Mouse (Mus musculus): ENCODE data around the gene Gdpd5. TPM values are rescaled to one million over a fixed set of nuclear protein-coding genes. Genes with fewer than 3 reads are reported as not detected.

Gene Gdpd5
- polyA plus RNA-seq, 1 experiment from 2014 or later = 11.2 TPM

DNA sequence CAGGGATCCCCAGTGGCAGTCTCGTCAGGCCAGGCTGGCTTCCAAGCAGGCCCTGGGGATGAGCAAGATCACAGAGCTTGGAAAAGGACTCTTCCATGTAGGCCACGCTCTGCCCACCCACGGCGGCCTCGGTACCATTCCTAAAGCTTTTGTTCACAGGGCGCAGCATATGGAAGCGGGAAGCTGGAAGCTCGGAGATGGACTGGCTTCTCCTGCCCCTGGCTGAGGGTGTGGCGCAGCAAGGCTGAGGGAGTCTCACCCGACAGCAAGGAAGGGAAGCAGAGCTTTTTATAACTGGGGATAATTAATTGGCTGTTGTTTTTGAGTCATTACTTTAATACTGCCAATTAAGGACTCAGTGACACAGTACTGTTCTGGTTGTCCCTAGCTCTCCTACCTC is 45.8 kb downstream of the Gdpd5 start:
- Histone ChIP-seq H3K9me3 (no peaks in the 10 kb centered on the region), H3K4me3 (replicated peaks) (no peak overlapping the region), H3K9ac (replicated peaks) (no peak overlapping the region), H3K4me2 (no peak overlapping the region), H3K36me3 (no peaks in the 10 kb centered on the region), H3K27me3 (peaks cover 5% of the 10 kb centered on the region; the same call in 1 of the 2 replicates), H3K4me1 (replicated peaks) (peaks cover 45% of the 10 kb centered on the region), H3K27ac (no peak overlapping the region)
- no peak for ATAC-seq (ENCODE audit: insufficient number of reproducible peaks, insufficient read depth, low FRiP score, low TSS enrichment, low read depth)
- WGBS = 50% methylated on average over 10 of the region's 10 CpGs

DNA sequence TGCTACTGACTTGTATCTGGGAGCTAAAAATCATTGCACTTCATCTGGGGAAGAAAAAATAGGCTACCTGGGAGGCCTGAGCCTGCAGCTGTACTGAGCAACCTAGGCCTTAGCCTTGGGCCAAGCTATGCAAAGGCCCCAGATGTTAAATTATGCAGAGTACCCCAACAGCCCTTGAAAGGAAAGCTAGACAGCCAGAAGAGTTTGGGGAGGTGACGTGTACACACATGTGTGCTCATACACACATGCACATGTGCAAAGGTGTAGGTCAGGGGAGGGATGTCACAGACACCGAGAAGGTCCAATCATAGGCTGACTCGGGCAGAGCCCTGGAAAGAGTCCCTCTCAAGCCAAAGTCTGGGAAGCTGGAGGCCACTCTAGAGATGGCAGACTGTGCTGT is 46.8 kb downstream of the Gdpd5 start:
- H3K9ac ChIP-seq (replicated peaks) = no peak overlapping the region; the same call in 1 of the 2 replicates
- no peak overlapping the region for H3K27ac ChIP-seq
- no peaks in the 10 kb centered on the region for H3K9me3 ChIP-seq
- peaks cover 5% of the 10 kb centered on the region; the same call in 1 of the 2 replicates for H3K27me3 ChIP-seq
- no peak overlapping the region for H3K4me3 ChIP-seq (replicated peaks)
- no peak for ATAC-seq (ENCODE audit: insufficient number of reproducible peaks, insufficient read depth, low FRiP score, low TSS enrichment, low read depth)
- H3K4me2 ChIP-seq = no peak overlapping the region
- 84% methylated on average over 3 of the region's 3 CpGs for WGBS
- H3K36me3 ChIP-seq = no peaks in the 10 kb centered on the region
- peaks cover 52% of the 10 kb centered on the region for H3K4me1 ChIP-seq (replicated peaks)

GRCm38 (mm10) chr7:99428836-99429235 is 47.6 kb downstream of the Gdpd5 start:
- Histone ChIP-seq H3K9ac (replicated peaks) (no peak overlapping the region), H3K9me3 (no peaks in the 10 kb centered on the region), H3K4me3 (replicated peaks) (no peak overlapping the region), H3K4me1 (replicated peaks) (peaks cover 46% of the 10 kb centered on the region), H3K36me3 (no peaks in the 10 kb centered on the region), H3K4me2 (no peak overlapping the region), H3K27me3 (peaks cover 5% of the 10 kb centered on the region; the same call in 1 of the 2 replicates), H3K27ac (no peak overlapping the region)
- 87% methylated on average over 5 of the region's 5 CpGs for WGBS
- ATAC-seq (ENCODE audit: insufficient number of reproducible peaks, insufficient read depth, low FRiP score, low TSS enrichment, low read depth) = no peak

DNA sequence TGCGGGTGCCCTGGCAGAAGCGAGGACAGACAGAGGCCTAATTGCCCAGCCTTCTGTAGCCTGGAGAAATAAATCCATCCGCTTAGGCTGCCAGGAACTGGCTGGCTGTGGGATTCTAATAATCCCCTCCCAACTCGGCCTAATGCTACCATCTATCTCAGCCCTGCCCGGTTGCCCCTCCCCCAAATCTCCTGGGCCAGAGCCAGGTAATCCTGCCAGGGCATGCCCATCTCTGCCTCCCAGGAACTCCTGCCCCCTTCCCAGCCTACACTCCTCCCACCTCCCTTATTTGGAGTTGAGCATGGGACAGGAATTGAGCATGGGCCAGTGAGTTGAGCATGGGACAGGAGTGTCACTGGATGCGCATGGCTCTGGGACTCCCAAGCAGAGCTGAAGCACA is 48.6 kb downstream of the Gdpd5 start:
- ATAC-seq (ENCODE audit: insufficient number of reproducible peaks, insufficient read depth, low FRiP score, low TSS enrichment, low read depth) = no peak
- peaks cover 5% of the 10 kb centered on the region; the same call in 1 of the 2 replicates for H3K27me3 ChIP-seq
- WGBS = 42% methylated on average over 6 of the region's 6 CpGs

GRCm38 (mm10) chr7:99430246-99430645 is 49.0 kb downstream of the Gdpd5 start:
- H3K27ac ChIP-seq = no peak overlapping the region
- no peak overlapping the region for H3K4me3 ChIP-seq (replicated peaks)
- H3K9ac ChIP-seq (replicated peaks) = no peak overlapping the region
- H3K9me3 ChIP-seq = no peaks in the 10 kb centered on the region
- no peaks in the 10 kb centered on the region for H3K36me3 ChIP-seq
- WGBS = 66% methylated on average over 11 of the region's 11 CpGs
- H3K4me1 ChIP-seq (replicated peaks) = peaks cover 46% of the 10 kb centered on the region
- ATAC-seq (ENCODE audit: insufficient number of reproducible peaks, insufficient read depth, low FRiP score, low TSS enrichment, low read depth) = no peak
- peaks cover 5% of the 10 kb centered on the region; the same call in 1 of the 2 replicates for H3K27me3 ChIP-seq
- H3K4me2 ChIP-seq = no peak overlapping the region

More for the DNA sequence above, 48.6 kb downstream of the Gdpd5 start:
- no peaks in the 10 kb centered on the region for H3K36me3 ChIP-seq
- H3K4me3 ChIP-seq (replicated peaks) = no peak overlapping the region
- peaks cover 46% of the 10 kb centered on the region for H3K4me1 ChIP-seq (replicated peaks)
- H3K4me2 ChIP-seq = no peak overlapping the region
- H3K27ac ChIP-seq = no peak overlapping the region
- no peak overlapping the region; the same call in 1 of the 2 replicates for H3K9ac ChIP-seq (replicated peaks)
- no peaks in the 10 kb centered on the region for H3K9me3 ChIP-seq

- H3K4me2 ChIP-seq = no peak overlapping the region
- H3K27me3 ChIP-seq = peaks cover 5% of the 10 kb centered on the region; the same call in 1 of the 2 replicates
- H3K9ac ChIP-seq (replicated peaks) = no peak overlapping the region
- H3K4me1 ChIP-seq (replicated peaks) = peaks cover 45% of the 10 kb centered on the region
- no peak for ATAC-seq (ENCODE audit: insufficient number of reproducible peaks, insufficient read depth, low FRiP score, low TSS enrichment, low read depth)
- WGBS = 60% methylated on average over 14 of the region's 14 CpGs
- no peak overlapping the region for H3K4me3 ChIP-seq (replicated peaks)
- H3K36me3 ChIP-seq = no peaks in the 10 kb centered on the region
- no peaks in the 10 kb centered on the region for H3K9me3 ChIP-seq
- H3K27ac ChIP-seq = peak overlapping the region; percentile 35; the same call in 1 of the 2 replicates
These were observed 51.0 kb downstream of the Gdpd5 start for GRCm38 (mm10) chr7:99432248-99432647.

- Histone ChIP-seq H3K27me3 (peaks cover 5% of the 10 kb centered on the region; the same call in 1 of the 2 replicates), H3K9ac (replicated peaks) (no peak overlapping the region), H3K4me1 (replicated peaks) (peaks cover 42% of the 10 kb centered on the region), H3K36me3 (no peaks in the 10 kb centered on the region), H3K27ac (no peak overlapping the region), H3K4me2 (no peak overlapping the region), H3K9me3 (no peaks in the 10 kb centered on the region), H3K4me3 (replicated peaks) (no peak overlapping the region)
- no peak for ATAC-seq (ENCODE audit: insufficient number of reproducible peaks, insufficient read depth, low FRiP score, low TSS enrichment, low read depth)
- WGBS = 81% methylated on average over 6 of the region's 6 CpGs
These were observed 51.6 kb downstream of the Gdpd5 start for GRCm38 (mm10) chr7:99432863-99433262.

- 31% methylated on average over 12 of the region's 12 CpGs for WGBS
- Histone ChIP-seq H3K27ac (no peak overlapping the region), H3K4me3 (replicated peaks) (no peak overlapping the region), H3K9me3 (no peaks in the 10 kb centered on the region), H3K36me3 (no peaks in the 10 kb centered on the region), H3K9ac (replicated peaks) (no peak overlapping the region), H3K4me2 (no peak overlapping the region), H3K4me1 (replicated peaks) (peaks cover 38% of the 10 kb centered on the region), H3K27me3 (no peaks in the 10 kb centered on the region)
- no peak for ATAC-seq (ENCODE audit: insufficient number of reproducible peaks, insufficient read depth, low FRiP score, low TSS enrichment, low read depth)
These were observed 53.5 kb downstream of the Gdpd5 start for GRCm38 (mm10) chr7:99434672-99435250.

DNA sequence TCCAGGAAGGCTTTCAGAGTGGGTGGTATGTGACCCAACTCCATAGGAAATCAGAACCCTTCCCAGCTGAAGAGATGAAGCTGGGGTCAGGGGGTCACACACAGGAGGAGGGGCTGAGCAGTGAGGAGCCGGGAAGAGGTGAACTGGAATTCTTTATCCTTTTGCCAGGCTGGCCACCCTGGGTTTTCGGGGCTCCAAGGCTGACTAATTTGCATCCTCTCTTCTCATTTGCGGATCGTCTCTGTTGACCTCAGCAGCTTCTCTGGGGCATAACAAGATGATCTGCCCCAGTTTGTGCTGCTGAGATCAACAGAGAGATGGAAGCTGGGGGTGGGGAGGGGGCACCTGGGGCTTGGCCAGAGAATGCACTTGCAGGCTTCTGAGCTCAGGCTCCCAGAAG is 55.3 kb downstream of the Gdpd5 start:
- 8% methylated on average over 4 of the region's 4 CpGs for WGBS
- no peak overlapping the region for H3K27ac ChIP-seq
- H3K4me1 ChIP-seq (replicated peaks) = peaks cover 42% of the 10 kb centered on the region
- H3K9ac ChIP-seq (replicated peaks) = no peak overlapping the region
- H3K36me3 ChIP-seq = no peaks in the 10 kb centered on the region
- ATAC-seq (ENCODE audit: insufficient number of reproducible peaks, insufficient read depth, low FRiP score, low TSS enrichment, low read depth) = no peak
- no peaks in the 10 kb centered on the region for H3K9me3 ChIP-seq
- no peaks in the 10 kb centered on the region; the same call in 1 of the 2 replicates for H3K27me3 ChIP-seq
- no peak overlapping the region for H3K4me2 ChIP-seq
- no peak overlapping the region for H3K4me3 ChIP-seq (replicated peaks)

GRCm38 (mm10) chr7:99438881-99439280 is 57.7 kb downstream of the Gdpd5 start:
- Histone ChIP-seq H3K9ac (replicated peaks) (no peak overlapping the region), H3K4me1 (replicated peaks) (peaks cover 53% of the 10 kb centered on the region), H3K27me3 (no peaks in the 10 kb centered on the region; the same call in 1 of the 2 replicates), H3K27ac (no peak overlapping the region), H3K4me2 (no peak overlapping the region), H3K4me3 (replicated peaks) (no peak overlapping the region), H3K9me3 (no peaks in the 10 kb centered on the region), H3K36me3 (no peaks in the 10 kb centered on the region)
- 73% methylated on average over 10 of the region's 10 CpGs for WGBS
- no peak for ATAC-seq (ENCODE audit: insufficient number of reproducible peaks, insufficient read depth, low FRiP score, low TSS enrichment, low read depth)

DNA sequence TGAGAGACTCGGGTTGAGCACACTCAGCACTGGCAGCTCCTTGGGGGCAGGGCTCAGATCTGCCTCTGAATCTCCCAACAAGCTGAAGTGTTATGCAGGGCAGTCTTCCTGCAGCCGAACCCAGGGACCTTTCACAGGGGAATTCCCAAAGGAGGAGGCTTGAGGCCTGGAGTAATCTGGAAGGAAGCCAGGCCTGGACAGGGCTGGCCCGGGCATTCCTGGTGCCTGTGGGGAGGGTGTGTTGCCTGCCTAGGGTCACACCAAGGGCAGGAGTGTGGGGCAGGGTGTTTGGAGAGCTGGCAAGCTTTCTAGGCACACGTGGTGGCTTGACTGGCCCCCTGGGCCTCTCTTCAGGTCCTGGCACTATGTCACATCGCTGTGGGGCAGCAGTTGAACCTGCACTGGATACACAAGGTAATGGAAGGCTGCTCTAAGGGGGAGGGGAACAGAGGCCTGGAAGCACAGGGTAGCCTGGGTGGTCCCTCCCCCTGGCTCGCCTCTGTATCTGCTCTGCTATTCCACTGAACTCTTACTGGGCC is 60.4 kb downstream of the Gdpd5 start:
- no peak overlapping the region for H3K4me3 ChIP-seq (replicated peaks)
- 15% methylated on average over 6 of the region's 6 CpGs for whole genome bisulfite sequencing
- 0 out of 2 replicates have a peak overlapping the region, but pooled peaks have one; percentile 31 for H3K9ac ChIP-seq (replicated peaks)

More for the DNA sequence above, 60.4 kb downstream of the Gdpd5 start:
- Histone ChIP-seq H3K27ac (peak overlapping the region; percentile 77), H3K4me2 (0 out of 2 replicates have a peak overlapping the region, but pooled peaks have one; percentile 5), H3K36me3 (no peaks in the 10 kb centered on the region; the same call in 1 of the 2 replicates), H3K4me1 (replicated peaks) (peaks cover 39% of the 10 kb centered on the region), H3K9me3 (no peaks in the 10 kb centered on the region), H3K27me3 (no peaks in the 10 kb centered on the region; the same call in 1 of the 2 replicates)
- peak; percentile 66 for ATAC-seq (ENCODE audit: insufficient number of reproducible peaks, insufficient read depth, low FRiP score, low TSS enrichment, low read depth)
